Comparison of ENCODE assay signal across 8 mouse cellular contexts in genomic region chr14:25767725-25768203, GRCm38 (mm10). TPM values are rescaled to one million over a fixed set of nuclear protein-coding genes. Genes with fewer than 3 reads are reported as not detected.
DNase-seq lines count a peak whose midpoint lies in the region; ATAC-seq and TF ChIP-seq lines count a peak whose summit lies in the region.

No protein-coding gene starts in this region.

- H3K4me2 ChIP-seq in limb, embryonic 13.5 days (replicated peaks), result peak overlapping the region; percentile 91
- H3K4me2 ChIP-seq in myocyte (ENCODE audit: low read depth), result peak overlapping the region; percentile 97

- peaks cover 9% of the 10 kb centered on the region; the same call in 1 of the 2 replicates for H3K36me3 ChIP-seq in limb, embryonic 13.5 days
- H3K36me3 ChIP-seq in myocyte (ENCODE audit: control insufficient read depth, insufficient read depth), result peaks cover 15% of the 10 kb centered on the region

- H3K9me3 ChIP-seq in limb, embryonic 13.5 days, result no peaks in the 10 kb centered on the region

- H3K4me1 ChIP-seq in limb, embryonic 13.5 days, result peaks cover 52% of the 10 kb centered on the region

- peak overlapping the region; percentile 90 for H3K4me3 ChIP-seq in limb, embryonic 13.5 days
- peak overlapping the region; percentile 97 for H3K4me3 ChIP-seq in myocyte

- H3K27me3 ChIP-seq in limb, embryonic 13.5 days, result no peaks in the 10 kb centered on the region
- H3K27me3 ChIP-seq in myocyte (ENCODE audit: control insufficient read depth, insufficient read depth, insufficient read length), result no peaks in the 10 kb centered on the region

- peaks cover 55% of the 10 kb centered on the region for H3K79me2 ChIP-seq in myocyte (ENCODE audit: control insufficient read depth, insufficient read depth)

- intact Hi-C loops in heart, postnatal 14 days (cut with DNase I), result no loop called here

- 12% methylated on average over 6 of the region's 6 CpGs for WGBS in limb, embryonic 13.5 days

- peak; percentile 48 for TF ChIP-seq POLR2A in myocyte (IDR thresholded peaks at IDR 0.05; ENCODE audit: insufficient read length, low read depth)

- H3K9ac ChIP-seq in limb, embryonic 13.5 days, result peak overlapping the region; percentile 94

- peak overlapping the region; percentile 93 for H3K27ac ChIP-seq in limb, embryonic 13.5 days

- DNase-seq in adrenal gland, postnatal 14 days, result peak; percentile 42
- no peak for DNase-seq in adrenal gland, postnatal 25 days
- DNase-seq in heart, postnatal 14 days, result peak; percentile 47 to 56
- no peak for DNase-seq in urinary bladder, postnatal 14 days (ENCODE audit: low spot score)

- ATAC-seq in common myeloid progenitor, adult 5-6 weeks (replicated peaks; ENCODE audit: low read depth, poor library complexity, severe bottlenecking), result peak; percentile 24
- ATAC-seq in limb, embryonic 13.5 days (ENCODE audit: low FRiP score, low read depth), result no peak
- ATAC-seq in megakaryocyte-erythroid progenitor cell, adult 5-6 weeks (replicated peaks; ENCODE audit: low FRiP score, low TSS enrichment, poor library complexity, severe bottlenecking), result no peak

- peak overlapping the region; percentile 83 for H3ac ChIP-seq in myocyte (ENCODE audit: control insufficient read depth, insufficient read length)

TF ChIP-seq in myocyte, 11 proteins besides CTCF, POLR2A, EP300 and RAD21:
- TF ChIP-seq MYOG (IDR thresholded peaks at IDR 0.05; ENCODE audit: control insufficient read depth in 1 of 3, insufficient read depth in 1 of 3, insufficient read length in 2 of 3, low read depth in 2 of 3) (peak in 1 of 3 experiments; percentile 45), CEBPB (IDR thresholded peaks at IDR 0.05; ENCODE audit: insufficient read depth, poor library complexity, severe bottlenecking) (no peak), TCF3 (IDR thresholded peaks at IDR 0.05; ENCODE audit: insufficient read length, low read depth) (no peak), POLR2AphosphoS2 (IDR thresholded peaks at IDR 0.05; ENCODE audit: insufficient read length, low read depth) (peak; percentile 63), E2F4 (IDR thresholded peaks at IDR 0.05; ENCODE audit: insufficient read depth) (no peak), USF1 (IDR thresholded peaks at IDR 0.05; ENCODE audit: low read depth) (no peak), MYOD1 (IDR thresholded peaks at IDR 0.05; ENCODE audit: control insufficient read depth in 1 of 3, insufficient read length in 2 of 3, low read depth in 2 of 3) (peak in 1 of 3 experiments; percentile 50)

RNA-seq across cellular contexts. Expression of gene Zcchc24, which starts 1.1 kb away (rescaled TPM):
- total RNA-seq in adrenal gland, postnatal 14 days (2021), result 32.3 and 32.5 TPM in 2 replicates
- total RNA-seq in adrenal gland, postnatal 25 days (2021), result 16.2 and 18.4 TPM in 2 replicates
- 1.8 and 3.7 TPM in 2 replicates for total RNA-seq in common myeloid progenitor, adult 5-6 weeks (2017)
- total RNA-seq in heart, postnatal 14 days (2021), result 10 to 100 TPM; 47.6 to 48.3 TPM
- polyA plus RNA-seq in limb, embryonic 13.5 days (2015; fragmentation: Nextera tagmentation; extraction: Ambion mirVana), result 34.7 and 37.6 TPM in 2 replicates
- 86.2 TPM for polyA plus RNA-seq in myocyte (2012; fragmentation: generic; extraction: Trizol)
- total RNA-seq in megakaryocyte-erythroid progenitor cell, adult 5-6 weeks (2014; fragmentation: Nextera tagmentation), result 1.3 and 1.4 TPM in 2 replicates
- 0.91 and 1.4 TPM in 2 replicates for total RNA-seq in megakaryocyte-erythroid progenitor cell, adult 5-6 weeks (2017)

Comparison
In these comparisons a context has a peak if more than half of its experiments do, and no peak if none do; other contexts are left out.
1. DNase-seq: peak in adrenal gland, postnatal 14 days (single experiment) and heart, postnatal 14 days (2 of 2); none in adrenal gland, postnatal 25 days (single experiment) and urinary bladder, postnatal 14 days (single experiment).